Mouse (Mus musculus) lung, postnatal 10 days (tissue): ENCODE measurements around the gene Pdk3.

Source experiments
- DNase-seq: peaks from one replicate; pipeline ENCODE4 v3.0.0; 2021

Gene Pdk3

GRCm38 (mm10) chrX:93831561-93832336, at the start of gene Pdk3:
TSS of gene Pdk3 (minus strand) at chrX:93832201.
- peak; percentile 79 for DNase-seq

- no peak for DNase-seq
Observed at GRCm38 (mm10) chrX:93877634-93878016, 45.6 kb upstream of the Pdk3 start.

GRCm38 (mm10) chrX:93876981-93877633, 45.1 kb upstream of the Pdk3 start:
- no peak for DNase-seq

GRCm38 (mm10) chrX:93863393-93863792, 31.4 kb upstream of the Pdk3 start:
- DNase-seq, result no peak

GRCm38 (mm10) chrX:93862525-93863086, 30.6 kb upstream of the Pdk3 start:
- peak; percentile 1 for DNase-seq

GRCm38 (mm10) chrX:93857756-93858155, 25.8 kb upstream of the Pdk3 start:
- no peak for DNase-seq

GRCm38 (mm10) chrX:93832337-93832884, 410 bp upstream of the Pdk3 start:
- DNase-seq, result no peak

- DNase-seq, result peak; percentile 28
Observed at GRCm38 (mm10) chrX:93825787-93826186, 6.2 kb downstream of the Pdk3 start.

- no peak for DNase-seq
Observed at GRCm38 (mm10) chrX:93808040-93808439, 24.0 kb downstream of the Pdk3 start.

GRCm38 (mm10) chrX:93793168-93793567, 38.8 kb downstream of the Pdk3 start:
- DNase-seq, result peak; percentile 36

GRCm38 (mm10) chrX:93789562-93789961, 42.4 kb downstream of the Pdk3 start:
- no peak for DNase-seq

- DNase-seq, result no peak
Observed at GRCm38 (mm10) chrX:93760770-93761169, 71.2 kb downstream of the Pdk3 start.

GRCm38 (mm10) chrX:93756867-93757455, 75.0 kb downstream of the Pdk3 start:
- no peak for DNase-seq

- no peak for DNase-seq
Observed at GRCm38 (mm10) chrX:93755210-93755842, 76.7 kb downstream of the Pdk3 start.

GRCm38 (mm10) chrX:93750566-93750965, 81.4 kb downstream of the Pdk3 start:
- DNase-seq, result no peak

GRCm38 (mm10) chrX:93749165-93749564, 82.8 kb downstream of the Pdk3 start:
- no peak for DNase-seq

GRCm38 (mm10) chrX:93732975-93733748, 98.8 kb downstream of the Pdk3 start:
- no peak for DNase-seq

- DNase-seq, result no peak
Observed at GRCm38 (mm10) chrX:93732407-93732806, 99.6 kb downstream of the Pdk3 start.

- DNase-seq, result no peak
Observed at GRCm38 (mm10) chrX:93730854-93731253, 101.1 kb downstream of the Pdk3 start.

GRCm38 (mm10) chrX:93729529-93729928, 102.5 kb downstream of the Pdk3 start:
- no peak for DNase-seq
